Mouse (Mus musculus) myocyte (in vitro differentiated cells): ENCODE data around the gene Msi2. TPM values are rescaled to one million over a fixed set of nuclear protein-coding genes. Genes with fewer than 3 reads are reported as not detected.

Experiments used
- H3K27me3 ChIP-seq: one replicate; pipeline ENCODE4 v1.6.1; 2011; ENCODE audit not compliant: control insufficient read depth, insufficient read depth, insufficient read length
- H3K36me3 ChIP-seq: one replicate; pipeline ENCODE4 v1.6.1; 2011; ENCODE audit not compliant: control insufficient read depth, insufficient read depth
- H3K4me2 ChIP-seq: one replicate; pipeline ENCODE4 v1.6.1; 2011; ENCODE audit warnings: low read depth, control low read depth
- H3K4me3 ChIP-seq: one replicate; pipeline ENCODE4 v1.5.1; 2011; ENCODE audit warnings: mild to moderate bottlenecking, control low read depth, moderate library complexity
- H3K79me2 ChIP-seq: one replicate; pipeline ENCODE4 v1.6.1; 2011; ENCODE audit not compliant: control insufficient read depth, insufficient read depth
- H3ac ChIP-seq: one replicate; pipeline ENCODE4 v1.6.1; 2011; ENCODE audit not compliant: control insufficient read depth, insufficient read length
- CEBPB ChIP-seq: IDR thresholded peaks from 2 replicates; pipeline ENCODE4 v1.6.1; 2011; ENCODE audit warnings: mild to moderate bottlenecking, moderate library complexity; ENCODE audit not compliant: poor library complexity, insufficient read depth, severe bottlenecking
- E2F4 ChIP-seq: IDR thresholded peaks from one replicate; pipeline ENCODE4 v1.6.1; 2011; ENCODE audit warnings: mild to moderate bottlenecking, control low read depth, moderate library complexity; ENCODE audit not compliant: insufficient read depth
- MAX ChIP-seq: IDR thresholded peaks from one replicate; pipeline ENCODE4 v1.6.1; 2011; ENCODE audit warnings: low read depth, mild to moderate bottlenecking, control low read depth
- MYOD1 ChIP-seq, 3 experiments: IDR thresholded peaks; one replicate each; pipeline ENCODE4 v1.6.1; 2011; ENCODE audit warnings: control low read depth in 2 of 3, low read depth in 2 of 3, mild to moderate bottlenecking in 2 of 3, moderate library complexity in 1 of 3; ENCODE audit not compliant: insufficient read length in 2 of 3, control insufficient read depth in 1 of 3
- MYOG ChIP-seq, 3 experiments: IDR thresholded peaks; one replicate each; pipeline ENCODE4 v1.6.1; 2011; ENCODE audit warnings: control low read depth in 2 of 3, low read depth in 2 of 3, mild to moderate bottlenecking in 2 of 3; ENCODE audit not compliant: insufficient read length in 2 of 3, control insufficient read depth in 1 of 3, insufficient read depth in 1 of 3
- POLR2A ChIP-seq: IDR thresholded peaks from one replicate; pipeline ENCODE4 v1.6.1; 2011; ENCODE audit warnings: low read depth, mild to moderate bottlenecking, control low read depth, moderate library complexity; ENCODE audit not compliant: insufficient read length
- POLR2AphosphoS2 ChIP-seq: IDR thresholded peaks from one replicate; pipeline ENCODE4 v1.6.1; 2011; ENCODE audit warnings: low read depth, control low read depth; ENCODE audit not compliant: insufficient read length
- REST ChIP-seq: IDR thresholded peaks from one replicate; pipeline ENCODE4 v1.6.1; 2011; ENCODE audit warnings: mild to moderate bottlenecking, control low read depth, moderate library complexity; ENCODE audit not compliant: insufficient read depth, insufficient read length
- SRF ChIP-seq: IDR thresholded peaks from one replicate; pipeline ENCODE4 v1.6.1; 2011; ENCODE audit warnings: low read depth; ENCODE audit not compliant: control insufficient read depth, insufficient read length
- TCF12 ChIP-seq: IDR thresholded peaks from one replicate; pipeline ENCODE4 v1.6.1; 2011; ENCODE audit warnings: mild to moderate bottlenecking, control low read depth; ENCODE audit not compliant: poor library complexity, insufficient read depth, severe bottlenecking
- TCF3 ChIP-seq: IDR thresholded peaks from one replicate; pipeline ENCODE4 v1.6.1; 2011; ENCODE audit warnings: low read depth, control low read depth; ENCODE audit not compliant: insufficient read length
- USF1 ChIP-seq: IDR thresholded peaks from one replicate; pipeline ENCODE4 v1.6.1; 2011; ENCODE audit warnings: low read depth, mild to moderate bottlenecking, control low read depth, moderate library complexity
- polyA plus RNA-seq: library from polyadenylated mRNA; unstranded; fragments of >200 nt; fragmentation: generic; extraction: Trizol; gene quantifications from one replicate; pipeline ENCODE4 v1.2.1, GENCODE M21; 2012; ENCODE audit warnings: missing spikeins

Msi2 gene
- polyA plus RNA-seq, 1 experiment = 37.9 TPM

- no peaks in the 10 kb centered on the region for H3K36me3 ChIP-seq
- H3K79me2 ChIP-seq = peaks cover 44% of the 10 kb centered on the region
- peak overlapping the region; percentile 16 for H3K4me2 ChIP-seq
- no peak overlapping the region for H3ac ChIP-seq
- H3K27me3 ChIP-seq = no peaks in the 10 kb centered on the region
- H3K4me3 ChIP-seq = no peak overlapping the region
- no peak for TF ChIP-seq USF1
- peak in 1 of 3 experiments; percentile 13 for TF ChIP-seq MYOD1 (IDR thresholded peaks at IDR 0.05; ENCODE audit: control insufficient read depth in 1 of 3, insufficient read length in 2 of 3, low read depth in 2 of 3)
Measured at GRCm38 (mm10) chr11:88572461-88572860, 145.9 kb downstream of the Msi2 start.

- no peaks in the 10 kb centered on the region for H3K27me3 ChIP-seq
- H3K4me2 ChIP-seq = peak overlapping the region; percentile 0
- no peaks in the 10 kb centered on the region for H3K36me3 ChIP-seq
- no peak overlapping the region for H3ac ChIP-seq
- peak; percentile 95 for TF ChIP-seq USF1
- no peak for TF ChIP-seq MAX
- TF ChIP-seq E2F4 = no peak
- peaks cover 34% of the 10 kb centered on the region for H3K79me2 ChIP-seq
- H3K4me3 ChIP-seq = no peak overlapping the region
Measured at GRCm38 (mm10) chr11:88570715-88571202, 147.6 kb downstream of the Msi2 start.

- no peaks in the 10 kb centered on the region for H3K27me3 ChIP-seq
- H3K4me3 ChIP-seq = no peak overlapping the region
- H3K4me2 ChIP-seq = no peak overlapping the region
- H3ac ChIP-seq = no peak overlapping the region
- H3K36me3 ChIP-seq = peaks cover 8% of the 10 kb centered on the region
- peaks cover 42% of the 10 kb centered on the region for H3K79me2 ChIP-seq
- TF ChIP-seq MYOD1 (IDR thresholded peaks at IDR 0.05; ENCODE audit: control insufficient read depth in 1 of 3, insufficient read length in 2 of 3, low read depth in 2 of 3) = no peak
- no peak for TF ChIP-seq MYOG (IDR thresholded peaks at IDR 0.05; ENCODE audit: control insufficient read depth in 1 of 3, insufficient read depth in 1 of 3, insufficient read length in 2 of 3, low read depth in 2 of 3)
- TF ChIP-seq POLR2A = no peak
- no peak for TF ChIP-seq REST
- TF ChIP-seq TCF3 = no peak
- no peak for TF ChIP-seq SRF
- no peak for TF ChIP-seq USF1
- no peak for TF ChIP-seq CEBPB
- TF ChIP-seq TCF12 = no peak
- no peak for TF ChIP-seq E2F4
- no peak for TF ChIP-seq MAX
- TF ChIP-seq POLR2AphosphoS2 = no peak
Measured at GRCm38 (mm10) chr11:88566613-88567606, 151.4 kb downstream of the Msi2 start.

- Histone ChIP-seq H3K4me2 (no peak overlapping the region), H3K79me2 (peaks cover 30% of the 10 kb centered on the region), H3K36me3 (peaks cover 8% of the 10 kb centered on the region), H3K4me3 (no peak overlapping the region), H3K27me3 (no peaks in the 10 kb centered on the region), H3ac (no peak overlapping the region)
- no peak for TF ChIP-seq SRF
- TF ChIP-seq MAX = no peak
- TF ChIP-seq USF1 = no peak
- no peak for TF ChIP-seq CEBPB
- TF ChIP-seq POLR2AphosphoS2 = no peak
- no peak for TF ChIP-seq E2F4
- TF ChIP-seq TCF3 = no peak
- no peak for TF ChIP-seq POLR2A
- TF ChIP-seq REST = no peak
- no peak for TF ChIP-seq TCF12
- no peak for TF ChIP-seq MYOD1 (IDR thresholded peaks at IDR 0.05; ENCODE audit: control insufficient read depth in 1 of 3, insufficient read length in 2 of 3, low read depth in 2 of 3)
- no peak for TF ChIP-seq MYOG (IDR thresholded peaks at IDR 0.05; ENCODE audit: control insufficient read depth in 1 of 3, insufficient read depth in 1 of 3, insufficient read length in 2 of 3, low read depth in 2 of 3)
Measured at GRCm38 (mm10) chr11:88564810-88565209, 153.5 kb downstream of the Msi2 start.

- no peak overlapping the region for H3ac ChIP-seq
Measured at GRCm38 (mm10) chr11:88564363-88564762, 153.9 kb downstream of the Msi2 start.

More at GRCm38 (mm10) chr11:88564363-88564762, 153.9 kb downstream of the Msi2 start:
- Histone ChIP-seq H3K79me2 (peaks cover 30% of the 10 kb centered on the region), H3K36me3 (peaks cover 8% of the 10 kb centered on the region), H3K4me3 (no peak overlapping the region), H3K4me2 (no peak overlapping the region), H3K27me3 (no peaks in the 10 kb centered on the region)
- no peak for TF ChIP-seq REST
- TF ChIP-seq MYOD1 (IDR thresholded peaks at IDR 0.05; ENCODE audit: control insufficient read depth in 1 of 3, insufficient read length in 2 of 3, low read depth in 2 of 3) = no peak
- TF ChIP-seq MYOG (IDR thresholded peaks at IDR 0.05; ENCODE audit: control insufficient read depth in 1 of 3, insufficient read depth in 1 of 3, insufficient read length in 2 of 3, low read depth in 2 of 3) = no peak
- no peak for TF ChIP-seq TCF12
- TF ChIP-seq E2F4 = no peak
- TF ChIP-seq USF1 = no peak
- no peak for TF ChIP-seq POLR2A
- no peak for TF ChIP-seq SRF
- TF ChIP-seq CEBPB = no peak
- TF ChIP-seq MAX = no peak
- TF ChIP-seq POLR2AphosphoS2 = no peak
- no peak for TF ChIP-seq TCF3
